Mouse (Mus musculus) stomach, embryonic 14.5 days (tissue): Measurements from ENCODE around the gene Ubac2. TPM values are rescaled to one million over a fixed set of nuclear protein-coding genes. Genes with fewer than 3 reads are reported as not detected.

Source experiments
- ATAC-seq: fragments of 200-750 bp; cut with Nextera tagmentation; 2 replicates; pipeline ENCODE4 v1.8.0; 2017; ENCODE audit warnings: low read depth, moderate TSS enrichment; ENCODE audit not compliant: insufficient number of reproducible peaks, insufficient read depth, low FRiP score
- H3K27ac ChIP-seq: fragments of 300-500 bp; sonication (generic); 2 replicates; pipeline ENCODE4 v1.5.1; 2014; ENCODE audit warnings: mild to moderate bottlenecking, low read length, moderate library complexity, mixed read lengths
- H3K27me3 ChIP-seq: fragments of 300-500 bp; sonication (generic); 2 replicates; pipeline ENCODE4 v1.6.1; 2014; ENCODE audit warnings: low read length, control low read depth, mixed read lengths; ENCODE audit not compliant: control insufficient read depth, insufficient read depth
- H3K36me3 ChIP-seq: fragments of 300-500 bp; sonication (generic); 2 replicates; pipeline ENCODE4 v1.6.1; 2014; ENCODE audit warnings: mild to moderate bottlenecking, control low read depth, low read length, moderate library complexity, mixed read lengths; ENCODE audit not compliant: control insufficient read depth, insufficient read depth
- H3K4me1 ChIP-seq: fragments of 300-500 bp; sonication (generic); 2 replicates; pipeline ENCODE4 v1.6.1; 2014; ENCODE audit warnings: low read length, control low read depth, mixed read lengths; ENCODE audit not compliant: control insufficient read depth, insufficient read depth
- H3K4me2 ChIP-seq: fragments of 300-500 bp; sonication (generic); replicated peaks from 2 replicates; pipeline ENCODE4 v1.6.1; 2014; ENCODE audit warnings: low read depth, low read length, control low read depth
- H3K4me3 ChIP-seq: fragments of 300-500 bp; sonication (generic); 2 replicates; pipeline ENCODE4 v1.5.1; 2014; ENCODE audit warnings: low read depth, low read length, control low read depth
- H3K9ac ChIP-seq: fragments of 300-500 bp; sonication (generic); replicated peaks from 2 replicates; pipeline ENCODE4 v1.6.1; 2014; ENCODE audit warnings: low read depth, mild to moderate bottlenecking, control low read depth, low read length, moderate library complexity, mixed read lengths
- H3K9me3 ChIP-seq: fragments of 300-500 bp; sonication (generic); 2 replicates; pipeline ENCODE4 v1.6.1; 2016; ENCODE audit warnings: low read depth, low read length, control low read depth; ENCODE audit not compliant: control insufficient read depth
- WGBS: fragments of 180-500 bp; shearing (Covaris S2); extraction: QIAGEN DNeasy Blood & Tissue Kit; methylation state at CpG from one replicate; pipeline ENCODE4 v1.1.7; 2014; 5-methylcytosine and 5-hydroxymethylcytosine counted together
- polyA plus RNA-seq: library from polyadenylated mRNA; unstranded; fragments of >200 nt; fragmentation: Nextera tagmentation; extraction: Ambion mirVana; gene quantifications from 2 replicates; pipeline ENCODE4 v1.2.1, GENCODE M21; 2014

Gene Ubac2
- polyA plus RNA-seq, 1 experiment from 2014 or later = 67.7 TPM

DNA sequence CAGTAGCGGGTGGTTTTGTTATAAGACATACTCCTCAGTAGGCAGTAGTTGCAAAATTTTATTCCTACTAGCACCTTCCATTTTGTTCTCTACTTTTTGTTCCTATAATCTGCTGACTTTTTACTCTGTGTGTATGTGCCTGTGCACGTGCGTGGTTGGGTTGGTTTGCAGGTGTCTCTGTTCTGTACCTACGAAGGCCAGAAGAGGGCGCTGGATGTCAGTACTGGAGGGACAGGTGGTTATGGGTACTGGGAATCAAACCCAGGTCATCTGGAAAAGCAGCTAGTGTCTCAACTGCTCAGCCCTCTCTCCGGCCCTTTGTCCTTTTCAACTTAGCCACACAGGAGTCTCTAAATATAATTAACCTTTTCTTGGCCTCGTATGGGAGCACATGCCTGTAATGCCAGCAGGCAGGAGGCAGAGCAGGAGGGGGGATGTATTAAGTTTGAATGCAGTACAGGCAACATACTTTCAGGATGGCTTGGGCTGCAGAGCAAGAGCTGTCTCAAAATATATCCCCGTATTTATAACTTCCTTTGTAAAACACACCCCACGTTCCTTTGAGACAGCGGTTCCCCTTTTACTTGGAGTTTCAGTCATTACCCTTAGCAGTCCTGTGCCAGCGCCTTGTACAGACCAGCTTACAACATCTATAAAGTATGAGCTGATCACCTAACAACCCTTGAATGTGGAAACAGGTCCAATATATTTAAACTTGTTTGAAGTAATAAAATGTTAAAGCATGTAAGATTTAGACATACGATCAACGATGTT, 160.6 kb downstream of the Ubac2 start:
- Histone ChIP-seq H3K9me3 (peaks cover 4% of the 10 kb centered on the region; the same call in 1 of the 2 replicates), H3K36me3 (no peaks in the 10 kb centered on the region), H3K9ac (no peak overlapping the region), H3K27ac (no peak overlapping the region), H3K4me2 (no peak overlapping the region), H3K4me1 (no peaks in the 10 kb centered on the region), H3K27me3 (no peaks in the 10 kb centered on the region), H3K4me3 (no peak overlapping the region)
- WGBS = 85% methylated on average over 13 of the region's 13 CpGs
- no peak for ATAC-seq

DNA sequence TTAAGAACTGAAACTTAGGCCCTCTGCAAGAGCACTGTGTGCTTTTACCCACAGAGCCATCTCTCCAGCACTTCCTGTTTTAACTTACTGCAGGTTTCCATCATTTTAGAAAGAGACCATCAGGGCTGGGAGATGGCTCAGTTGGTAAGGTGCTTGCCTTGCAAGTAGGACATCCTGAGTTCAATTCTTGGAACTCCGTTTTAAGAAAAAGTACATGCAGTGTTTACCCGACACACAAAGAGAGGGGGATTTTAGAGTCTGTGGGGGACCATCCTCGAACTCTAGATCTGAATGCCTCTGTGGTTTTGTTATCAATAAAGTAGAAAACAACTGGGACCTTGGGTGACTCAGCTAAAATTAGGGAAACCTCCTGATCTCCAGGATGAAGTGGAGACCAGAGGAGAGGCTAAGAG, 163.0 kb downstream of the Ubac2 start:
- no peak overlapping the region for H3K4me2 ChIP-seq
- no peaks in the 10 kb centered on the region for H3K36me3 ChIP-seq
- no peaks in the 10 kb centered on the region for H3K27me3 ChIP-seq
- H3K4me1 ChIP-seq = no peaks in the 10 kb centered on the region
- no peak overlapping the region for H3K4me3 ChIP-seq
- ATAC-seq = no peak
- no peak overlapping the region for H3K27ac ChIP-seq
- WGBS = 90% methylated on average over 3 of the region's 3 CpGs
- no peak overlapping the region for H3K9ac ChIP-seq
- H3K9me3 ChIP-seq = no peaks in the 10 kb centered on the region

DNA sequence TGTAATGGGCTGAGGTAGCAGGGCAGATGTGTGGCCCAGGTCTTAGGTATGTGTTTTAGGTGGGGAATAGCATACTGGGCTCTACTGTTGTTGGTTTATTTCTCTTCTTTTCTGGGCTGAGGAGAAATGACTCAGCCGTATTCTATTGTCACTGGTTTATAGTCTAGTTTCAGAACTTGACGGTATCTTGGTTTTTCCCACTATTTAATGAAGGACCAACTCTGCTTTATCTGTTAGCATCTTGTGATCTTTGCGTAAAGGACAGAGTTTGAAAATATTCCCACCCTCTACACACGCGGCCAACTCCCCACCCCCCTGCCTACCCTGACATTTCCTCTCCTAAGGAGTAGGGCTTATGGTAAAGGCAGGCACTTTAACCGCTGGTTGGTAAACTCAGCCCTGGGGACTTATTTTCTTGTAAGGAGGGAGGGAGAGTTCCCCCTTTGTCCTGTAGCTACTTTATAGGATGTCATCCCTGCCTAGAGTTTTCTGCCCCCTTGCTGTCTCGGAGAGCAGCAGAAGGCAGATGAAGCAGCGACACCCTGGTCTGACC, 163.8 kb downstream of the Ubac2 start:
- H3K4me3 ChIP-seq = no peak overlapping the region
- H3K9ac ChIP-seq = no peak overlapping the region
- no peaks in the 10 kb centered on the region for H3K9me3 ChIP-seq
- H3K36me3 ChIP-seq = no peaks in the 10 kb centered on the region
- H3K27me3 ChIP-seq = no peaks in the 10 kb centered on the region
- H3K4me1 ChIP-seq = no peaks in the 10 kb centered on the region
- H3K4me2 ChIP-seq = no peak overlapping the region
- 71% methylated on average over 8 of the region's 8 CpGs for WGBS
- H3K27ac ChIP-seq = no peak overlapping the region
- ATAC-seq = no peak

DNA sequence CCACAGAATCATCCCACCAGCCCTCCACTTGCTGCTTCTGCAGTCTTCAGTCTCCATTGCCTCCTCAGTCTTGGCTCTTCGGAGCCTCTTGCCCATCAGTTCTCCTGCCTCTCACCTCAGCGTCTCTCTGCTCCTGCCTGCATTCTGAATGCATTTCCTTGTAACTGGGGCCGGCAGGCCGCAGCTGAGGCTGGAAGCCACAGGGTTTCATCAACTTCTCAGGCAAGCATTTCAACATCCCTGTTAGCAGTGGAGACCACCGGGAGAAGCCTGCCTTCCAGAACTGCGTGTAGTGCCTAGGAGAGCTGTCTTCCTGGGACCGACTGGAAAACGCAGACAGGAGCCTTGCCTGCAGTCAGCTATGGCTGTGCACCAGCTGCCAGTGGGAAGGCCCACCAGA, 169.4 kb downstream of the Ubac2 start:
- H3K4me3 ChIP-seq = no peak overlapping the region
- H3K36me3 ChIP-seq = no peaks in the 10 kb centered on the region
- no peaks in the 10 kb centered on the region for H3K9me3 ChIP-seq
- 87% methylated on average over 8 of the region's 8 CpGs for WGBS
- no peaks in the 10 kb centered on the region for H3K4me1 ChIP-seq
- no peak overlapping the region for H3K27ac ChIP-seq
- no peak overlapping the region for H3K4me2 ChIP-seq
- H3K9ac ChIP-seq = no peak overlapping the region
- ATAC-seq = no peak
- no peaks in the 10 kb centered on the region for H3K27me3 ChIP-seq

DNA sequence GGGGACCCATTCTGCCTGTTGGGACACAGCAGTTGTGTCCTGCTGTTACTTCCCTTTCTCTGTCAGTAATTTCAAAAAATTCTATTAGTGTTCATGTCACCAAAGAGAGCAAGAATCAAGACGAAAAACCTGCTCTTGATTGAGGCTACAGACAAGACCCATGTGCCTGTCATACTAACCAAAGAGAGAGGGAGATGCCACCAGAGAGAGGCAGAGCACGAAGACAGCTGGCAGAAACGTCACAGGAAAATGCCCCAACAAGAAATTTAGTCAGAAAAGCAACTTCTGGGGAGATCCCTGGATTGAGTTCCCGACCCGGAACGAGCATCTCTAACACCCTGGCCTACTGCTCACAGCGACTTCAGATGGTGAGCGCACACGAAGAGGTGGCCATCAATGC, 170.4 kb downstream of the Ubac2 start:
- ATAC-seq = no peak
- Histone ChIP-seq H3K4me1 (no peaks in the 10 kb centered on the region), H3K9ac (no peak overlapping the region), H3K4me3 (no peak overlapping the region), H3K9me3 (no peaks in the 10 kb centered on the region), H3K36me3 (no peaks in the 10 kb centered on the region), H3K4me2 (no peak overlapping the region), H3K27me3 (no peaks in the 10 kb centered on the region), H3K27ac (no peak overlapping the region)
- 90% methylated on average over 9 of the region's 9 CpGs for WGBS

DNA sequence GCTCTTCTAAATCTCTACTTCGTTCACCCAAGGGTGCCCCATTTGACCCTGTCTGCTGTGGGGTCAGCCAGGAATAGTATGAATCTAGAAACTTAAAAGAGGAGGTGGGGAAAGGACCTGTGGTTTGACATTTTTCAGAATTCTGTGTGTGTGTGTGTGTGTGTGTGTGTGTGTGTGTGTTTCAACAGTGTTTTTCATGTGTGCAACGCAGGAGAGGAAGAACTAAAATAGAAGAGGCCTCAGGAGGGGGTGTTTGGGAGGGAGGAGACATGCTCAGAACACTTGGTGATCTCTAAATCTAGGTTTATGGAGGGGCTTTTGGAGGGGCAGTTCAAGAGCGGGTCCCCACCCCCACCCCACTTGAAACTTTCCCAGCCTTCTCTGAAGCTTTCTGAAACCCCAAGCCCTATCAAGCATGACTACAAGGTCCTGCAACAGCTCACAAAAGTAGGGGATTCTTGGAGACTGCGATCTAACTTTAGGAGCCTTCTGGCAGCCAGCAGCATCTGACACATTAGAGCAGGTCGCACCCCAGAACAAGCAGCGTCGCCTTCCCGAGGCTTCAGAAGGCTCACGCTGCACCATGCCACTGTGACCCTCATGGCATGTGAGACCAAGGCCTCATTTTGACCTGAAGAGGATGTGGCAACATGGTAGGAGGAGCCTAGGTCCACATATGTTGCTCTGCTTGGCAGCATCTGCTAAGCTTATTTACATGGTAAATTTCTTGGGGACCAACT, 174.6 kb downstream of the Ubac2 start:
- Histone ChIP-seq H3K4me1 (no peaks in the 10 kb centered on the region), H3K27ac (no peak overlapping the region), H3K9ac (no peak overlapping the region), H3K36me3 (no peaks in the 10 kb centered on the region), H3K4me3 (no peak overlapping the region), H3K27me3 (no peaks in the 10 kb centered on the region), H3K4me2 (no peak overlapping the region), H3K9me3 (no peaks in the 10 kb centered on the region)
- WGBS = 78% methylated on average over 9 of the region's 9 CpGs
- no peak for ATAC-seq

DNA sequence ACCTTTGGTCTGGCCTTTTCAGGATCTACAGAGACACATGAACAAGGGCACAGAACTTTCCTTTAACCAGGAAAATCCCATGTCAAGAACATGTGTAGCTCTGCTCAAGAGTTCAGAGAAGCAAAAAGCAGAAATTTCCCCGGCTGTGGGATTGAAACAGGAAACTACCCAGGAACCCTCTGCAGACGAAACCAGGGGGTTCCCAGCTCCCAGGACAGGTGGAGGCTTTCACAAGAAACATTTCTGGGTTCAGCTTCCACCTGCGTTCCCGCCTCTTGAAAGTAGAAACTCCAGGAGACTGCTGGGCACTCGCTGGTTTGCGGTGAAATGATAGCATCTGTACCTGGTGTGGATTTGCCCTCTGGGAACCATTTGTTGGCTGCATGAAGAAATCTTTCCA, 178.5 kb downstream of the Ubac2 start:
- 73% methylated on average over 6 of the region's 6 CpGs for WGBS
- Histone ChIP-seq H3K4me2 (no peak overlapping the region), H3K27me3 (no peaks in the 10 kb centered on the region), H3K4me1 (no peaks in the 10 kb centered on the region), H3K9me3 (no peaks in the 10 kb centered on the region), H3K9ac (no peak overlapping the region), H3K4me3 (no peak overlapping the region), H3K27ac (no peak overlapping the region), H3K36me3 (no peaks in the 10 kb centered on the region)
- ATAC-seq = no peak

DNA sequence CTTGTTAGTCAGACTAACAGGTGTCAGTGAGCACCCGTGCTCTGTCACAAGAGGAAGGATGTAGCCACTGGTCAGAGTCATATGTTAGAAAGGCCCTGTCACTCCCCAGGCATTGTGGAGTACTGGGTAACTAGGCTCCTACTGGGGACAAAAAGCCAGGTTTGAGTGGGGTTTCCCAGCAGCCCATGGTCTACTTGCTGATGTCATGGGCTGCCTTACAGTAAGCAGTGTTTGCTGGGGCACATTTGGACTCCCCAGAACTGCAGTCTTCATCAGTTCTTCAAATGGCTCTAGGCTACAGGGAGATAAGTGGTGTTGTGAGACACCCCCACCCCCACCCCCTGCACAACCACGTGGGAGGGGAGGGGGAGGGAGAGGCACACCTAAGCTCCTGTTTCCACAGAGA, 179.5 kb downstream of the Ubac2 start:
- Histone ChIP-seq H3K27me3 (no peaks in the 10 kb centered on the region), H3K27ac (no peak overlapping the region), H3K9ac (no peak overlapping the region), H3K9me3 (no peaks in the 10 kb centered on the region), H3K4me3 (no peak overlapping the region), H3K4me1 (no peaks in the 10 kb centered on the region), H3K36me3 (no peaks in the 10 kb centered on the region), H3K4me2 (no peak overlapping the region)
- ATAC-seq = no peak
- 24% methylated on average over 2 of the region's 2 CpGs for WGBS
